Mouse (Mus musculus): ENCODE results near the gene Tsacc.

- TF ChIP-seq POLR2A (IDR thresholded peaks at IDR 0.05; ENCODE audit: borderline replicate concordance, low read depth, low read length) (no peak), CTCF (IDR thresholded peaks at IDR 0.05; ENCODE audit: low read depth, low read length) (peak; percentile 97)
These were observed 51.0 kb downstream of the Tsacc start for GRCm38 (mm10) chr3:88245811-88246210.
